In the genomic region with DNA sequence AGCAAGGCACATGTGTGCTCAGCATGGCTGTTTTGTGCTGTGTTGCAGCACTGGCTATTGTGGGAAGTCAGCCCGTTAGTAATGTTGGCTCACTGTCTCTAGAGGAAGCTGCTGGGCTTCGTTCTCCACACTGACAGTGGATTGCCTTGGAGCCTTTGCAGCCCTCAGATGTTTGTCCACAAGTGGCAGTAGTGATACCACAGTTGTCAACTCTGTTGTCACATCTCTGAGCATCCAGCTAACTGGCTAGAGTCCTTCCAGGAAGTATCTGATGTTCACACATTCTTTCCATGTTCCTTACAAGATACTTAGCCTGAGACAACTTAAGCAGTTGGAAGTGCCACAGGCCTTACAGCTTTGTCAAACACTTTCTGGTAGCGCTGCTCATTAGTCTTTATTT, we compare ENCODE assay signal across 11 mouse cellular contexts. TPM values are rescaled to one million over a fixed set of nuclear protein-coding genes. Genes with fewer than 3 reads are reported as not detected.
DNase-seq lines count a peak whose midpoint lies in the region; ATAC-seq and TF ChIP-seq lines count a peak whose summit lies in the region.
"Had no signal": no experiment of that assay in that cellular context is flagged by ENCODE, and none has a peak within 500 bp of the region (broad histone marks: within the 10 kb centered on the region; RNA-seq: fewer than 3 reads in every experiment).

No protein-coding gene starts in this region.

- no peak overlapping the region for H3K4me3 ChIP-seq in heart, adult 2 months
- H3K4me3 ChIP-seq in stomach, embryonic 16.5 days (replicated peaks; ENCODE audit: low read length): no peak overlapping the region
- no peak overlapping the region for H3K4me3 ChIP-seq in stomach, postnatal 0 days (ENCODE audit: low read depth, low read length)
- H3K4me3 ChIP-seq in embryonic facial prominence, embryonic 14.5 days (ENCODE audit: low read depth, low read length): no peak overlapping the region

- peaks cover 3% of the 10 kb centered on the region; the same call in 1 of the 2 replicates for H3K79me2 ChIP-seq in heart, adult 2 months (replicated peaks; ENCODE audit: control insufficient read depth, insufficient read depth, low read length)

- ATAC-seq in stomach, embryonic 16.5 days (ENCODE audit: insufficient read depth, low FRiP score): no peak
- ATAC-seq in stomach, postnatal 0 days (ENCODE audit: low FRiP score, low TSS enrichment): no peak
- ATAC-seq in embryonic facial prominence, embryonic 14.5 days (ENCODE audit: low read depth): no peak
- no peak for ATAC-seq in frontal cortex, adult (ENCODE audit: low TSS enrichment)

- intact Hi-C loops in heart, adult 2 months (cut with DNase I): loop anchor here (2.0 to 5.0 kb wide), 4 partner anchors 48 to 374 kb away; no protein-coding TSS in a partner anchor
- intact Hi-C loops in left cerebral cortex, postnatal 25 days (cut with DNase I): loop anchor here (5.0 kb wide), 3 partner anchors 79 to 164 kb away; no protein-coding TSS in a partner anchor

- peaks cover 5% of the 10 kb centered on the region for H3K4me1 ChIP-seq in heart, adult 2 months (ENCODE audit: control insufficient read depth, insufficient read depth, low read length)
- peaks cover 12% of the 10 kb centered on the region for H3K4me1 ChIP-seq in stomach, embryonic 16.5 days (ENCODE audit: control insufficient read depth, insufficient read depth, low read length)
- peaks cover 7% of the 10 kb centered on the region; the same call in 1 of the 2 replicates for H3K4me1 ChIP-seq in stomach, postnatal 0 days (replicated peaks; ENCODE audit: control insufficient read depth, insufficient read depth)
- 0 out of 2 replicates have a peak, but pooled peaks cover 5% of the 10 kb centered on the region for H3K4me1 ChIP-seq in embryonic facial prominence, embryonic 14.5 days (ENCODE audit: control insufficient read depth, insufficient read depth, low read length)

- TF ChIP-seq CTCF in heart, adult 2 months (IDR thresholded peaks at IDR 0.05): no peak
- TF ChIP-seq CTCF in stomach, postnatal 0 days (IDR thresholded peaks at IDR 0.05; ENCODE audit: low read depth): no peak

- DNase-seq in heart, postnatal 4 days: peak; percentile 11
- DNase-seq in heart, adult 2 months: no peak
- no peak for DNase-seq in stomach, postnatal 0 days (ENCODE audit: low spot score)
- DNase-seq in embryonic facial prominence, embryonic 14.5 days (ENCODE audit: low spot score): no peak
- DNase-seq in naive thymus-derived CD4-positive, alpha-beta T cell, adult 2 months (ENCODE audit: low read depth): peak; percentile 38
- no peak for DNase-seq in left cerebral cortex, postnatal 25 days (ENCODE audit: low spot score in 2 of 2)
- DNase-seq: thymus, adult 2 months had no signal

- TF ChIP-seq POLR2A in heart, adult 2 months (IDR thresholded peaks at IDR 0.05; ENCODE audit: insufficient read depth, low read depth, low read length): no peak

- no peaks in the 10 kb centered on the region for H3K9me3 ChIP-seq in stomach, embryonic 16.5 days (replicated peaks; ENCODE audit: control insufficient read depth, low read length)
- no peaks in the 10 kb centered on the region for H3K9me3 ChIP-seq in stomach, postnatal 0 days (ENCODE audit: control insufficient read depth, low read length)
- H3K9me3 ChIP-seq in embryonic facial prominence, embryonic 14.5 days (ENCODE audit: control insufficient read depth, low read length): no peaks in the 10 kb centered on the region
- H3K9me3 ChIP-seq: embryonic facial prominence, embryonic 15.5 days; hindbrain, embryonic 15.5 days had no signal

- H3K36me3 ChIP-seq in heart, adult 2 months (ENCODE audit: control insufficient read depth, insufficient read depth, low read length): no peaks in the 10 kb centered on the region
- no peaks in the 10 kb centered on the region for H3K36me3 ChIP-seq in stomach, embryonic 16.5 days (ENCODE audit: control insufficient read depth, insufficient read depth, low read length)
- no peaks in the 10 kb centered on the region for H3K36me3 ChIP-seq in stomach, postnatal 0 days (ENCODE audit: control insufficient read depth, insufficient read depth, low read length)
- H3K36me3 ChIP-seq in embryonic facial prominence, embryonic 14.5 days (ENCODE audit: control insufficient read depth, insufficient read depth, low read length): no peaks in the 10 kb centered on the region
- H3K36me3 ChIP-seq: embryonic facial prominence, embryonic 15.5 days; hindbrain, embryonic 15.5 days had no signal

- H3K27me3 ChIP-seq in heart, adult 2 months (ENCODE audit: control insufficient read depth, insufficient read depth, low read length): no peaks in the 10 kb centered on the region
- no peaks in the 10 kb centered on the region for H3K27me3 ChIP-seq in stomach, embryonic 16.5 days (ENCODE audit: control insufficient read depth, insufficient read depth, low read length)
- H3K27me3 ChIP-seq in stomach, postnatal 0 days (ENCODE audit: control insufficient read depth, insufficient read depth, low read length): no peaks in the 10 kb centered on the region
- no peaks in the 10 kb centered on the region for H3K27me3 ChIP-seq in embryonic facial prominence, embryonic 14.5 days (replicated peaks; ENCODE audit: control insufficient read depth, insufficient read depth, low read length)
- H3K27me3 ChIP-seq: embryonic facial prominence, embryonic 15.5 days; hindbrain, embryonic 15.5 days had no signal

- no peak overlapping the region for H3K27ac ChIP-seq in heart, adult 2 months
- no peak overlapping the region for H3K27ac ChIP-seq in stomach, embryonic 16.5 days (ENCODE audit: low read length)
- no peak overlapping the region for H3K27ac ChIP-seq in stomach, postnatal 0 days (replicated peaks)
- no peak overlapping the region for H3K27ac ChIP-seq in embryonic facial prominence, embryonic 14.5 days (replicated peaks; ENCODE audit: low read depth, low read length)
- H3K27ac ChIP-seq: embryonic facial prominence, embryonic 15.5 days; hindbrain, embryonic 15.5 days had no signal

- H3K9ac ChIP-seq in heart, adult 2 months (ENCODE audit: low read depth, low read length): no peak overlapping the region
- peak overlapping the region; percentile 35; the same call in 1 of the 2 replicates for H3K9ac ChIP-seq in stomach, embryonic 16.5 days (ENCODE audit: low read length)
- no peak overlapping the region for H3K9ac ChIP-seq in stomach, postnatal 0 days (ENCODE audit: low read length)
- H3K9ac ChIP-seq in embryonic facial prominence, embryonic 14.5 days (ENCODE audit: low read depth, low read length): no peak overlapping the region
- H3K9ac ChIP-seq: embryonic facial prominence, embryonic 15.5 days; hindbrain, embryonic 15.5 days had no signal

- H3K4me2 ChIP-seq in stomach, embryonic 16.5 days (ENCODE audit: low read depth, low read length): peak overlapping the region; percentile 96; the same call in 1 of the 2 replicates
- H3K4me2 ChIP-seq in stomach, postnatal 0 days (replicated peaks; ENCODE audit: low read depth): no peak overlapping the region
- peak overlapping the region; percentile 65 for H3K4me2 ChIP-seq in embryonic facial prominence, embryonic 14.5 days (ENCODE audit: low read depth, low read length)

- 32% methylated on average over 3 of the region's 3 CpGs for WGBS in heart, adult 2 months
- WGBS in stomach, embryonic 16.5 days: 54% methylated on average over 3 of the region's 3 CpGs
- WGBS in stomach, postnatal 0 days: 48% methylated on average over 3 of the region's 3 CpGs
- WGBS in embryonic facial prominence, embryonic 14.5 days: 53% methylated on average over 3 of the region's 3 CpGs

- no peak for TF ChIP-seq EP300 in heart, adult 2 months (IDR thresholded peaks at IDR 0.05; ENCODE audit: insufficient read depth, low read depth, low read length)
- TF ChIP-seq EP300 in stomach, postnatal 0 days (optimal IDR thresholded peaks at IDR 0.05): no peak

RNA-seq across cellular contexts. Expression of gene Clasp2, which starts 2.0 kb away (rescaled TPM):
- total RNA-seq in heart, postnatal 4 days (2021): 10 to 100 TPM; 44.5 to 48.5 TPM
- 10 to 100 TPM; 53.6 to 56.2 TPM for total RNA-seq in heart, adult 2 months (2021)
- polyA plus RNA-seq in heart, adult 2 months (2012; rRNA removed): 14.2 and 31.0 TPM in 2 replicates
- polyA plus RNA-seq in stomach, embryonic 16.5 days (2015; fragmentation: Nextera tagmentation; extraction: Ambion mirVana): 22.5 and 25.0 TPM in 2 replicates
- 8.4 and 8.6 TPM in 2 replicates for polyA plus RNA-seq in stomach, postnatal 0 days (2015; fragmentation: Nextera tagmentation; extraction: Ambion mirVana)
- 27.4 and 30.2 TPM in 2 replicates for polyA plus RNA-seq in embryonic facial prominence, embryonic 14.5 days (2014; fragmentation: Nextera tagmentation; extraction: Ambion mirVana)
- 100 to 1,000 TPM; 230 to 238 TPM for total RNA-seq in left cerebral cortex, postnatal 25 days (2021)

RNA-seq across cellular contexts. Expression of gene Pdcd6ip, which starts 35.2 kb away (rescaled TPM):
- total RNA-seq in heart, postnatal 4 days (2021): 10 to 100 TPM; 92.7 to 96.5 TPM
- 10 to 100 TPM; 56.0 to 63.3 TPM for total RNA-seq in heart, adult 2 months (2021)
- 35.7 and 44.6 TPM in 2 replicates for polyA plus RNA-seq in heart, adult 2 months (2012; rRNA removed)
- polyA plus RNA-seq in stomach, embryonic 16.5 days (2015; fragmentation: Nextera tagmentation; extraction: Ambion mirVana): 99.5 and 113 TPM in 2 replicates
- 69.4 and 70.8 TPM in 2 replicates for polyA plus RNA-seq in stomach, postnatal 0 days (2015; fragmentation: Nextera tagmentation; extraction: Ambion mirVana)
- 68.5 and 72.4 TPM in 2 replicates for polyA plus RNA-seq in embryonic facial prominence, embryonic 14.5 days (2014; fragmentation: Nextera tagmentation; extraction: Ambion mirVana)
- total RNA-seq in left cerebral cortex, postnatal 25 days (2021): 10 to 100 TPM; 66.2 to 69.7 TPM

Comparison
In these comparisons a context has a peak if more than half of its experiments do, and no peak if none do; other contexts are left out.
1. DNase-seq: peak in heart, postnatal 4 days (single experiment) and naive thymus-derived CD4-positive, alpha-beta T cell, adult 2 months (single experiment); none in heart, adult 2 months (0 of 2), stomach, postnatal 0 days (single experiment), embryonic facial prominence, embryonic 14.5 days (single experiment) and left cerebral cortex, postnatal 25 days (0 of 2).